Mouse (Mus musculus): ENCODE results near the gene Naf1. TPM values are rescaled to one million over a fixed set of nuclear protein-coding genes. Genes with fewer than 3 reads are reported as not detected.
A peak's percentile ranks its signal among the peaks of the same experiment; 100 is the strongest.

Gene Naf1
- total and polyA plus RNA-seq, 3 experiments: 11.1 to 39.6 TPM; not detected in 1

DNA sequence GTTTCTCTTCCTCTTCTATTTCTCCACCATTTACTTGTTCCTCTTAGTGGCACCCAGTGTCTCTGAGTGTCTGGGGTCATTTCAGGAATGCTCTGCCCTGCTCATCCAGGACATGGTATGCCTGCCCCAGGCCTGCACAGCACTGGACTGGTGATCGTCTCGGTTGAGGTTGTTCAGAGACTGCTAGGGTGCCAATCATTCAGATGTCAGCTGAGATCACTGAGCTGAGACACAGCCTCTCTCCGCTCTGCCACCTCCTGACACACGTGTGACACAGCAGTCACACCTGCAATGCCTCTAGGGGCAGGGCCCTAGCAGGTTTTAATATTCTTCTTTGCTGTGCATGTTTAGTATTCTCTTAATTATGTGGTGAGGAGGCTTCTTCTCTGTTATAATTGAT, 58.5 kb downstream of the Naf1 start:
- Histone ChIP-seq H3K79me2 (ENCODE audit: control insufficient read depth, insufficient read depth, low read length, poor library complexity) (no peaks in the 10 kb centered on the region), H3K4me1 (ENCODE audit: control insufficient read depth in 1 of 2, insufficient read depth in 2 of 2, low read length in 2 of 2) (no peaks in the 10 kb centered on the region), H3K4me3 (ENCODE audit: control insufficient read depth in 1 of 2, insufficient read depth in 1 of 2, low read depth in 2 of 2, low read length in 2 of 2) (no peak overlapping the region), H3K9ac (ENCODE audit: control insufficient read depth, low read depth, low read length, poor library complexity, severe bottlenecking) (no peak overlapping the region), H3K27ac (ENCODE audit: control insufficient read depth, low read depth, low read length) (no peak overlapping the region), H3K36me3 (ENCODE audit: control insufficient read depth in 1 of 2, insufficient read depth in 2 of 2, low read length in 2 of 2) (no peaks in the 10 kb centered on the region), H3K27me3 (ENCODE audit: control insufficient read depth in 1 of 2, insufficient read depth in 2 of 2, low read length in 2 of 2) (no peaks in the 10 kb centered on the region), H3K9me3 (replicated peaks; ENCODE audit: insufficient read depth, low read length) (no peaks in the 10 kb centered on the region)
- TF ChIP-seq ELF1 (IDR thresholded peaks at IDR 0.05; ENCODE audit: low read depth, low read length) (no peak), NELFE (IDR thresholded peaks at IDR 0.05; ENCODE audit: low read depth, low read length) (no peak), USF2 (IDR thresholded peaks at IDR 0.05; ENCODE audit: borderline replicate concordance in 1 of 2, insufficient read depth in 1 of 2, low read depth in 1 of 2, low read length in 2 of 2) (no peak), GATA1 (IDR thresholded peaks at IDR 0.05; ENCODE audit: low read depth, low read length) (no peak), MYC (IDR thresholded peaks at IDR 0.05; ENCODE audit: low read depth, low read length) (no peak), SMC3 (IDR thresholded peaks at IDR 0.05; ENCODE audit: low read depth, low read length) (no peak), CTCF (IDR thresholded peaks at IDR 0.05 in 2 of 3, conservative IDR thresholded peaks at IDR 0.05 in 1 of 3; ENCODE audit: control insufficient read depth in 1 of 3, insufficient read depth in 1 of 3, low read depth in 2 of 3, low read length in 3 of 3, poor library complexity in 1 of 3, severe bottlenecking in 1 of 3) (no peak), POLR2AphosphoS5 (IDR thresholded peaks at IDR 0.05; ENCODE audit: borderline replicate concordance, low read depth, low read length) (no peak), ZMIZ1 (IDR thresholded peaks at IDR 0.05; ENCODE audit: low read depth, low read length) (no peak), CHD1 (IDR thresholded peaks at IDR 0.05; ENCODE audit: low read depth, low read length) (no peak), MAFK (IDR thresholded peaks at IDR 0.05; ENCODE audit: borderline replicate concordance, low read depth, low read length) (no peak), ZC3H11A (IDR thresholded peaks at IDR 0.05; ENCODE audit: low read depth, low read length) (no peak), EP300 (IDR thresholded peaks at IDR 0.05; ENCODE audit: low read depth in 1 of 2, low read length in 2 of 2) (no peak), TBP (IDR thresholded peaks at IDR 0.05; ENCODE audit: low read depth, low read length) (no peak)
- DNase-seq (ENCODE audit: low read depth, low spot score): no peak

DNA sequence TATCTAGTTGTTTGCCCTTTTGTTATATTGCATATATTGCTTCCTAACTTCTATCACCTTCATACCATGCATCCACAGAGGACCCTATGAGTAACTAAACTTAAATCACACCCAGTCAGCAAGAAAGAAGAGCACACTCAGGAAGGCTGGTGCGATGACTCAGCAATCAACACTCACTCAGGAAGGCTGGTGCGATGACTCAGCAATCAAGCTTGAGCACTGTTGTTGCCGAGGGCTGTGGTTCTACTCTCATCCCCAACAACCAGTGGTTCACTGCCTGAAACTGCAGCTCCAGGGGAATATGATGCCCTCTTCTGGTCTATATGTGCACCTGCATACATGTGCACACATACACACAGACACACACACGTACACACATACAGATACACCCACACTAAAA, 73.7 kb downstream of the Naf1 start:
- Histone ChIP-seq H3K79me2 (ENCODE audit: control insufficient read depth, insufficient read depth, low read length, poor library complexity) (no peaks in the 10 kb centered on the region), H3K27ac (ENCODE audit: control insufficient read depth, low read depth, low read length) (no peak overlapping the region), H3K4me1 (ENCODE audit: control insufficient read depth in 1 of 2, insufficient read depth in 2 of 2, low read length in 2 of 2) (no peaks in the 10 kb centered on the region), H3K27me3 (ENCODE audit: control insufficient read depth in 1 of 2, insufficient read depth in 2 of 2, low read length in 2 of 2) (no peaks in the 10 kb centered on the region), H3K36me3 (ENCODE audit: control insufficient read depth in 1 of 2, insufficient read depth in 2 of 2, low read length in 2 of 2) (no peaks in the 10 kb centered on the region), H3K9ac (ENCODE audit: control insufficient read depth, low read depth, low read length, poor library complexity, severe bottlenecking) (no peak overlapping the region), H3K4me3 (ENCODE audit: control insufficient read depth in 1 of 2, insufficient read depth in 1 of 2, low read depth in 2 of 2, low read length in 2 of 2) (no peak overlapping the region), H3K9me3 (replicated peaks; ENCODE audit: insufficient read depth, low read length) (no peaks in the 10 kb centered on the region)
- peak in 1 of 3 experiments; percentile 10; a peak in 1 of 6 replicates for TF ChIP-seq CTCF (IDR thresholded peaks at IDR 0.05 in 2 of 3, conservative IDR thresholded peaks at IDR 0.05 in 1 of 3; ENCODE audit: control insufficient read depth in 1 of 3, insufficient read depth in 1 of 3, low read depth in 2 of 3, low read length in 3 of 3, poor library complexity in 1 of 3, severe bottlenecking in 1 of 3)
- TF ChIP-seq MYB (IDR thresholded peaks at IDR 0.05; ENCODE audit: low read depth, low read length): no peak
- TF ChIP-seq MAFK (IDR thresholded peaks at IDR 0.05; ENCODE audit: borderline replicate concordance, low read depth, low read length): 0 out of 2 replicates have a peak, but pooled peaks have one; percentile 59
- DNase-seq (ENCODE audit: low read depth, low spot score): peak; percentile 62
